Comparison of ENCODE assay signal across 15 mouse cellular contexts in the genomic region with DNA sequence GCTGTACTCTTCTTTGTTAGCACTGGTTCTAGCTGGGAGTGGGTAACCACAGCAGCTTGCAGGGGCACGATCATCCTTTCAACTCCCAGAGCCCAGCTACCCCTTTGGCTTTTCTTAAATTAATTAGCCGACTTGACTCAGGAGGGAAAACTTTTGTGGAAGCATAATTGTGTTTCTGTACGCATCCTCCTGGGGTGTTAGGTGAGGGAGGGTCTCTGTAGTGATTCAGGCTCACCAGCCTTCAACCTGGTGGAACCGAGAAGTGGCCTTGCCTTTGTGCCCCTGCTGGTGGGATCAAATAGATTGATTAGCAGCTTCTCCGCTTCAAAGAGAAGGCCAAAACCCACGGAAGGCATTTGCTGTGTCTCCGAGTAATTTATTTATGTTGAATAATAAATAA. TPM values are rescaled to one million over a fixed set of nuclear protein-coding genes. Genes with fewer than 3 reads are reported as not detected.
DNase-seq lines count a peak whose midpoint lies in the region; ATAC-seq and TF ChIP-seq lines count a peak whose summit lies in the region.
"Had no signal": no experiment of that assay in that cellular context is flagged by ENCODE, and none has a peak within 500 bp of the region (broad histone marks: within the 10 kb centered on the region; RNA-seq: fewer than 3 reads in every experiment).

No protein-coding gene starts in this region.

- 9% methylated on average over 7 of the region's 7 CpGs for WGBS in forebrain, embryonic 10.5 days
- 21% methylated on average over 7 of the region's 7 CpGs for WGBS in forebrain, postnatal 0 days
- 9% methylated on average over 7 of the region's 7 CpGs for WGBS in hindbrain, embryonic 11.5 days
- 15% methylated on average over 7 of the region's 7 CpGs for WGBS in midbrain, embryonic 13.5 days
- WGBS in thymus, adult 2 months = 20% methylated on average over 7 of the region's 7 CpGs

- no peak for TF ChIP-seq CTCF in forebrain, postnatal 0 days (IDR thresholded peaks at IDR 0.05; ENCODE audit: low read depth)
- no peak for TF ChIP-seq CTCF in E14TG2a.4 (conservative IDR thresholded peaks at IDR 0.05; ENCODE audit: low read length)
- no peak for TF ChIP-seq CTCF in thymus, adult 2 months (IDR thresholded peaks at IDR 0.05; ENCODE audit: borderline replicate concordance, control insufficient read depth, extremely low read depth, insufficient read depth, low read length, poor library complexity)

- no peak for ATAC-seq in forebrain, postnatal 0 days
- no peak for ATAC-seq in hindbrain, embryonic 11.5 days (ENCODE audit: low FRiP score)
- no peak for ATAC-seq in midbrain, embryonic 13.5 days

- DNase-seq in forebrain, embryonic 10.5 days (ENCODE audit: extremely low spot score, low spot score) = no peak
- DNase-seq in forebrain, postnatal 0 days = no peak
- DNase-seq in hindbrain, embryonic 11.5 days (ENCODE audit: low spot score) = peak; percentile 35
- no peak for DNase-seq in thymus, adult 2 months
- no peak for DNase-seq in adrenal gland, adult 8-10 months
- no peak for DNase-seq in lung, postnatal 36 days
- DNase-seq: cerebellum, adult 2 months; heart, adult 2 months had no signal

- peaks cover 58% of the 10 kb centered on the region for H3K27me3 ChIP-seq in forebrain, embryonic 10.5 days (ENCODE audit: poor library complexity, severe bottlenecking)
- H3K27me3 ChIP-seq in forebrain, postnatal 0 days (ENCODE audit: insufficient read depth, low read length) = peaks cover 28% of the 10 kb centered on the region; the same call in 1 of the 2 replicates
- peaks cover 73% of the 10 kb centered on the region for H3K27me3 ChIP-seq in E14TG2a.4 (ENCODE audit: insufficient read depth, low read length)
- H3K27me3 ChIP-seq in hindbrain, embryonic 11.5 days (ENCODE audit: control insufficient read depth, insufficient read depth, low read length) = no peaks in the 10 kb centered on the region; the same call in 1 of the 2 replicates
- H3K27me3 ChIP-seq in midbrain, embryonic 13.5 days = peaks cover 16% of the 10 kb centered on the region
- peaks cover 37% of the 10 kb centered on the region for H3K27me3 ChIP-seq in thymus, adult 2 months (ENCODE audit: control insufficient read depth, insufficient read depth, low read length)

- H3K36me3 ChIP-seq in forebrain, embryonic 10.5 days (replicated peaks) = peaks cover 55% of the 10 kb centered on the region
- no peaks in the 10 kb centered on the region for H3K36me3 ChIP-seq in forebrain, postnatal 0 days (ENCODE audit: insufficient read depth)
- no peaks in the 10 kb centered on the region for H3K36me3 ChIP-seq in E14TG2a.4 (ENCODE audit: insufficient read depth, low read length)
- peaks cover 6% of the 10 kb centered on the region for H3K36me3 ChIP-seq in hindbrain, embryonic 11.5 days (ENCODE audit: control insufficient read depth, insufficient read depth, low read length)
- H3K36me3 ChIP-seq in midbrain, embryonic 13.5 days = peaks cover 21% of the 10 kb centered on the region
- H3K36me3 ChIP-seq in thymus, adult 2 months (ENCODE audit: control insufficient read depth, insufficient read depth, low read length) = no peaks in the 10 kb centered on the region
- H3K36me3 ChIP-seq: hindbrain, embryonic 15.5 days had no signal

- peak overlapping the region; percentile 71; the same call in 1 of the 2 replicates for H3K4me3 ChIP-seq in forebrain, embryonic 10.5 days
- H3K4me3 ChIP-seq in forebrain, postnatal 0 days (ENCODE audit: low read depth, low read length) = no peak overlapping the region
- 0 out of 2 replicates have a peak overlapping the region, but pooled peaks have one; percentile 18 for H3K4me3 ChIP-seq in E14TG2a.4 (replicated peaks; ENCODE audit: low read length)
- no peak overlapping the region for H3K4me3 ChIP-seq in hindbrain, embryonic 11.5 days (ENCODE audit: low read depth, low read length)
- no peak overlapping the region for H3K4me3 ChIP-seq in midbrain, embryonic 13.5 days (replicated peaks)
- H3K4me3 ChIP-seq in thymus, adult 2 months (ENCODE audit: control insufficient read depth, insufficient read depth, low read length) = no peak overlapping the region
- H3K4me3 ChIP-seq: heart, adult 2 months; hindbrain, embryonic 15.5 days had no signal

- no peak overlapping the region for H3K9ac ChIP-seq in forebrain, postnatal 0 days
- H3K9ac ChIP-seq in hindbrain, embryonic 11.5 days (ENCODE audit: low read depth, low read length) = peak overlapping the region; percentile 23; the same call in 1 of the 2 replicates
- 0 out of 2 replicates have a peak overlapping the region, but pooled peaks have one; percentile 16 for H3K9ac ChIP-seq in midbrain, embryonic 13.5 days (replicated peaks)
- H3K9ac ChIP-seq: hindbrain, embryonic 15.5 days had no signal

- H3K27ac ChIP-seq in forebrain, embryonic 10.5 days = peak overlapping the region; percentile 78
- no peak overlapping the region for H3K27ac ChIP-seq in forebrain, postnatal 0 days (ENCODE audit: low read depth, low read length)
- H3K27ac ChIP-seq in hindbrain, embryonic 11.5 days (ENCODE audit: low read depth, low read length) = no peak overlapping the region
- H3K27ac ChIP-seq in midbrain, embryonic 13.5 days = no peak overlapping the region
- H3K27ac ChIP-seq in thymus, adult 2 months (ENCODE audit: control insufficient read depth, insufficient read depth, low read length) = no peak overlapping the region
- H3K27ac ChIP-seq: heart, adult 2 months; hindbrain, embryonic 15.5 days; kidney, postnatal 0 days; stomach, postnatal 0 days had no signal

- peaks cover 63% of the 10 kb centered on the region for H3K4me1 ChIP-seq in forebrain, embryonic 10.5 days
- peaks cover 39% of the 10 kb centered on the region for H3K4me1 ChIP-seq in forebrain, postnatal 0 days (ENCODE audit: insufficient read depth)
- H3K4me1 ChIP-seq in E14TG2a.4 (replicated peaks; ENCODE audit: low read depth, low read length) = peaks cover 89% of the 10 kb centered on the region
- peaks cover 16% of the 10 kb centered on the region for H3K4me1 ChIP-seq in hindbrain, embryonic 11.5 days (replicated peaks; ENCODE audit: control insufficient read depth, insufficient read depth, low read length)
- H3K4me1 ChIP-seq in midbrain, embryonic 13.5 days (replicated peaks) = peaks cover 67% of the 10 kb centered on the region
- 0 out of 2 replicates have a peak, but pooled peaks cover 2% of the 10 kb centered on the region for H3K4me1 ChIP-seq in thymus, adult 2 months (replicated peaks; ENCODE audit: control insufficient read depth, insufficient read depth, low read length)

- TF ChIP-seq POLR2A in thymus, adult 2 months (IDR thresholded peaks at IDR 0.05; ENCODE audit: control insufficient read depth, extremely low read depth, insufficient read depth, low read length, poor library complexity) = no peak

- no peaks in the 10 kb centered on the region for H3K9me3 ChIP-seq in forebrain, embryonic 10.5 days
- no peaks in the 10 kb centered on the region for H3K9me3 ChIP-seq in forebrain, postnatal 0 days (ENCODE audit: low read length)
- no peaks in the 10 kb centered on the region for H3K9me3 ChIP-seq in E14TG2a.4 (ENCODE audit: low read length)
- H3K9me3 ChIP-seq in hindbrain, embryonic 11.5 days (ENCODE audit: control insufficient read depth, low read length) = no peaks in the 10 kb centered on the region
- H3K9me3 ChIP-seq in midbrain, embryonic 13.5 days = no peaks in the 10 kb centered on the region
- H3K9me3 ChIP-seq: hindbrain, embryonic 15.5 days had no signal

- H3K4me2 ChIP-seq in forebrain, postnatal 0 days (ENCODE audit: low read depth) = no peak overlapping the region
- H3K4me2 ChIP-seq in hindbrain, embryonic 11.5 days (replicated peaks; ENCODE audit: low read depth, low read length) = no peak overlapping the region
- no peak overlapping the region for H3K4me2 ChIP-seq in midbrain, embryonic 13.5 days (replicated peaks)
- H3K4me2 ChIP-seq: liver, embryonic 11.5 days had no signal

RNA-seq across cellular contexts. Expression of a gene that starts 4.5 kb away (rescaled TPM):
- 183 and 190 TPM in 2 replicates for polyA plus RNA-seq in forebrain, embryonic 10.5 days (2016; fragmentation: Nextera tagmentation; extraction: Ambion mirVana)
- total RNA-seq in forebrain, postnatal 0 days (2014; rRNA removed) = 7.6 and 28.3 TPM in 2 replicates
- polyA plus RNA-seq in forebrain, postnatal 0 days (2015; fragmentation: Nextera tagmentation; extraction: Ambion mirVana) = 2.5 and 4.9 TPM in 2 replicates
- 128 and 132 TPM in 2 replicates for polyA plus RNA-seq in hindbrain, embryonic 11.5 days (2014; fragmentation: Nextera tagmentation; extraction: Ambion mirVana)
- 39.1 and 57.5 TPM in 2 replicates for polyA plus RNA-seq in midbrain, embryonic 13.5 days (2015; fragmentation: Nextera tagmentation; extraction: Ambion mirVana)
- polyA plus RNA-seq in thymus, adult 2 months (2012; rRNA removed) = 0.32 and 0.47 TPM in 2 replicates
- total RNA-seq in adrenal gland, adult 8-10 months (2022) = under 1 TPM in 1 of 4 experiments, not detected in 3; 0.28 TPM
- total RNA-seq: neutrophil, adult 5-6 weeks had no signal

RNA-seq across cellular contexts. Expression of a gene that starts 36.0 kb away (rescaled TPM):
- 39.2 and 43.2 TPM in 2 replicates for polyA plus RNA-seq in forebrain, embryonic 10.5 days (2016; fragmentation: Nextera tagmentation; extraction: Ambion mirVana)
- 44.4 and 50.8 TPM in 2 replicates for total RNA-seq in forebrain, postnatal 0 days (2014; rRNA removed)
- polyA plus RNA-seq in forebrain, postnatal 0 days (2015; fragmentation: Nextera tagmentation; extraction: Ambion mirVana) = 62.8 and 66.1 TPM in 2 replicates
- polyA plus RNA-seq in hindbrain, embryonic 11.5 days (2014; fragmentation: Nextera tagmentation; extraction: Ambion mirVana) = 52.0 and 59.9 TPM in 2 replicates
- polyA plus RNA-seq in midbrain, embryonic 13.5 days (2015; fragmentation: Nextera tagmentation; extraction: Ambion mirVana) = 59.3 and 59.8 TPM in 2 replicates
- 38.4 and 40.0 TPM in 2 replicates for polyA plus RNA-seq in thymus, adult 2 months (2012; rRNA removed)
- 10 to 100 TPM; 69.3 to 87.1 (median 77.0) TPM for total RNA-seq in adrenal gland, adult 8-10 months (2022)

Comparison
In these comparisons a context has a peak if more than half of its experiments do, and no peak if none do; other contexts are left out.
1. H3K4me3 ChIP-seq: peak in forebrain, embryonic 10.5 days (single experiment) and E14TG2a.4 (single experiment); none in forebrain, postnatal 0 days (single experiment), hindbrain, embryonic 11.5 days (single experiment), midbrain, embryonic 13.5 days (single experiment) and thymus, adult 2 months (single experiment).